Mouse (Mus musculus) embryonic fibroblast, embryonic 13.5 days (primary cell): ENCODE measurements around the gene Ppp1r9a.

Source experiments
- CTCF ChIP-seq: IDR thresholded peaks from 2 replicates; pipeline ENCODE4 v1.5.1; 2011; ENCODE audit warnings: mild to moderate bottlenecking, control low read depth, low read length, moderate library complexity, borderline replicate concordance; ENCODE audit not compliant: insufficient read depth
- POLR2A ChIP-seq: IDR thresholded peaks from 2 replicates; pipeline ENCODE4 v1.6.1; 2011; ENCODE audit warnings: low read depth, mild to moderate bottlenecking, control low read depth, low read length, moderate library complexity

DNA sequence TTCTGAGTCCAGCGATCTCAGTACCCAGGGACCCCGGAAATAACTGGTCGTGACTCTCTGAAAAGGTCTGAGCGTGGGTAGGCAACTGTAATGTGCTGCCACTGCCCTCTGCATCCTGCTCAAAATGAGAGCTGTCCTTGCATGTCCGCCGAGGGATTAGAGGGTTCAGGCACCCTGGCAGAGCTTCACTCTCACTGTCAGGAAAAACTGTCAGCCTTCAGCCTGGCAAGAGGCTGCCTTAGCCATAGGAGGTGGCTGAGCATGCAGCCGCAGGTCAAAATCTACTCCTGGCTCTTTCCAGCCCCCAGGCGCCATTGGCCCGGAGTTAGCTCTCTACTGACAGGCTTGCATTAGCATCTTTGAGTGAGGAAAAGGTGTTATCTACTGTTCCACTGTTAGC, 269.9 kb downstream of the Ppp1r9a start:
- no peak for TF ChIP-seq CTCF
- no peak for TF ChIP-seq POLR2A
